Mouse (Mus musculus): ENCODE results near the gene Jazf1.

The Jazf1 gene

DNA sequence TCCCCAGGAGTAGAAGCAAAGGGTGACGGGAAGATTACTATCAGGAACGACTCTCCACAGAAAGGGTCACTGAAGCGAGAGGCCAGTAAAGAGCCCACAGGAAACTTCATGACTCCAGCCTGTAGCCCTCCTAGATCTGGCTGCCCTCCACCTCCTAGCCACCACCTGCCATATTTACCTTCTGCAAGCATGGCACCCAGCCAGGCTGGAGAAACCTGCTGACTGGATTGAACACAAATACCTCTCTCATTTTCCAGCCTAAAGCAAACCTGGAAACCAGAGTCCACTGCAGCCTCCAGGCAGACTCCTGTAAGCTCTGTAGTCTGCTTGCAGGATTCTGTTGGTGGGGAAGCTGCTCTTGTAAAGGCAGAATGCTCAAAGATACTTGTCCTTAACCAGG is 62.4 kb downstream of the Jazf1 start:
- peak; percentile 96 for DNase-seq

- no peak for DNase-seq
Observed at GRCm38 (mm10) chr6:53005544-53005943, 62.9 kb downstream of the Jazf1 start.

DNA sequence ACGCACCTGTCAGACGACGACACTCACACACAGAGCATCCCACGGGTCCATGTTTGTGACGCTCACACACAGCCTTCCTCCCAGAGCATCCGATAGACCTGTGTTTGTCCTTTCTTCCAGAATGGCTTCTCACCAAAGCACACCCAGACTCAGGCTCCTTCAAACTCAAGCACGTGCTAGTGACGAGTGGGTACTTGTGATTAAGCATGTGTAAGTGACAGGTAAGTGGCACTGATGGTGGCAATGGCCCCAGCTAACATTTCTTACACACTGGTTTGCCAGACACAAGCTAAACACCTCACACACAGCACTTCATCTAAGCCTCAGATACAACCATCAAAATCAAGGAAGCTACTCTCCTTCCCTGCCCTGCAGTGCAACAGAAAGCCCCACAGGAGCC is 77.6 kb downstream of the Jazf1 start:
- DNase-seq: no peak

- DNase-seq: no peak
Observed at GRCm38 (mm10) chr6:52987905-52988640, 80.4 kb downstream of the Jazf1 start.

DNA sequence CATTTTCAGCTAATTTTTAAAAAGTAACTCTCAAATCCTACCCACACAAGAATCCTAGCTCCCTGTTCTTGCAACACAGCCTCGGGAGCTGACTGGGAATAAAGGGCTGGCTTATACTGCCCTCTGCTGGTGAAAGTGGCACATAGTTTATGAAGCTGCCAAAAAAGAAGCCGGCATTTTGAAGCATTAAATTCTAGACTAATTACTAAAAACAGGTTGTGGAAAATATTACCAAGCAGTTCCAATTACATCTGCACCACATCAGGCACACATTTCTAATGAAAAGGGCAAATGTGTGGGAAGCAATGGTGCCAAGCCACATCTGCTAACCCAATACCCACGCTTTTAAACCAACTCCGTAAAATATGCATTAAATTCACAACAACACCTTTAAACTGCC is 81.0 kb downstream of the Jazf1 start:
- DNase-seq: peak; percentile 72 to 81

DNA sequence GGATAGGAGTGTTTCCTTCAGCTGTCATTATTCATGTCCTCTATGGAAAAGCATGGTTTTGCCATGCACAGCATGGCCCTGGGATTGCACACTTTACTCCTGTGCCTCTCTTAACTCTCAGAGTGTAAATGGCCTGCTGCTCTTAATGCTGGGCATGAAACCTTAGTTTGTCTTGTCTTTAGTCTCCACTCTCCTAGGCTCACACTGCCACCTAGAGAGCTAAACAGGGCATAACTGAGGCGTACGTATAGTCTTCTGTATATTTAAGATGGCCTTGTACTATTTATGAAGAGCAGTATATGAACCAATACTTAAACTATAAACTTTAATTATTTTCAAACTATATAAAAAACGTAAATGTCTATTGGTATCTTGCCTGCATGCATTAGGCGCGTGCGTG is 86.3 kb downstream of the Jazf1 start:
- DNase-seq: no peak

GRCm38 (mm10) chr6:52979503-52979902 is 88.9 kb downstream of the Jazf1 start:
- DNase-seq: no peak

- DNase-seq: no peak
Observed at GRCm38 (mm10) chr6:52973351-52973750, 95.1 kb downstream of the Jazf1 start.

GRCm38 (mm10) chr6:52972138-52972537 is 96.3 kb downstream of the Jazf1 start:
- DNase-seq: peak; percentile 50 to 58

- peak; percentile 90 to 91 for DNase-seq
Observed at GRCm38 (mm10) chr6:52969717-52970261, 98.6 kb downstream of the Jazf1 start.

DNA sequence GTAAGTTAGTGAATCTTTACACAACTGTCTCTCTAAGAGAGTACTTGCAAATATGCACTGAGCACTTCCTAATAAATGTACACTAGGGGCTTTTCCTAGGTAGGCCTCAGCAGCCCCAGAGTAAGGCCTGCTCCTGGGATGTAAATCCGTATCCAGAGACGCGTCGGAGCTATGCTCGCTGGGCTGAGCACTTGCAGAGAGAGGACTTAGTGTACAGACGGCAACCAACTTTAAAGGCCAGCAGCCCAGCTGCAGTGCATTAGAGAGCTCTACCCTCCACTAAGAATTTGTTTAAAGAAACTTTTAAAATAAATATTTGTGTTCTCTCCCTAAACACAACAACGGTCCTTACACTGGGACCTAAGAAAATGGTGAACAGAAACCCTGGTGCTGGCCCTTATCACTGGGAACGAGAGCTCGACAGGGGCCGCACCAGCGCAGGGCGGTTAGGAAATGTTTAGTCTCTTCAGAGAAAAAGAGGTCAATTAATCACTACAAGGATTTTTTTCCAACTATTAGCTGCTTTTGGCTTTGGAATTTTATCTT is 100.0 kb downstream of the Jazf1 start:
- DNase-seq: no peak

- DNase-seq: no peak
Observed at GRCm38 (mm10) chr6:52967557-52968270, 100.7 kb downstream of the Jazf1 start.

GRCm38 (mm10) chr6:52966001-52966400 is 102.4 kb downstream of the Jazf1 start:
- no peak for DNase-seq

- DNase-seq: no peak
Observed at GRCm38 (mm10) chr6:52965340-52965739, 103.1 kb downstream of the Jazf1 start.

GRCm38 (mm10) chr6:52963840-52964690 is 104.4 kb downstream of the Jazf1 start:
- DNase-seq: peak; percentile 88 to 90

- DNase-seq: peak; percentile 54 to 56
Observed at GRCm38 (mm10) chr6:52963430-52963732, 105.0 kb downstream of the Jazf1 start.

DNA sequence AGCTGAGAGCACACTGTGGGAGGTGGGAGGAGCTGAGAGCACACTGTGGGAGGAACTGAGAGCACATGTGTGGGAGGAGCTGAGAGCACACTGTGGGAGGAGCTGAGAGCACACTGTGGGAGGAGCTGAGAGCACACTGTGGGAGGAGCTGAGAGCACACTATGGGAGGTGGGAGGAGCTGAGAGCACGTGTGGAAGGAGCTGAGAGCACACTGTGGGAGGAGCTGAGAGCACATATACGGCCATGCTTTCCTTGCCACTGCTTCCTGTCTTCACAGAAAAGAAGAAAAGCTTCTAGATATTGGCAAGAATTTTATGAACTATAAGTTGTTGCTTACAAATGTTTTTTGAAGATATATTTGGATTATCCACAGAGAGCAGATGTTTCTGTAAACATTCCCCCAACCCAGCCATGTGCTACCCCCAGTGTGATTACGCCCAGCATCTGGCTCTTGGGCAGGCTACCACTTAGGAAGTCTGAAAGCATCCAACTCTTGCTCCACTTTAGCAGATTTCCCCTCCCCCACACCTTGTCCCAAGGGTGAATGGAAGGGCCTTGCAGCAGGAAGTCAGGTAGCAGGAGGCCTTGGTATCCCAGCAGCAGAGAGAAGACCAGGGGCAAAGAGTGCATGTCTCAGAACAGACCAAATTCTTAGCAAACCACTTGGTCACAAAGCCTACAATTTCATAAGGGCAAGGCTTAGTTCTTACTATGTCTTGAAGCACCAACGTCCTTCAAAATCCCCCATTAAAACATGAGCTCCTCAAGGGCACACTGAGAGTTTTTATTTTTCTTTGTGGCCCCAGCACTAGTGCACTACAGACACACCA is 105.6 kb downstream of the Jazf1 start:
- peak; percentile 42 to 45 for DNase-seq

- DNase-seq: peak; percentile 34 to 47
Observed at GRCm38 (mm10) chr6:52961660-52962490, 106.6 kb downstream of the Jazf1 start.

DNA sequence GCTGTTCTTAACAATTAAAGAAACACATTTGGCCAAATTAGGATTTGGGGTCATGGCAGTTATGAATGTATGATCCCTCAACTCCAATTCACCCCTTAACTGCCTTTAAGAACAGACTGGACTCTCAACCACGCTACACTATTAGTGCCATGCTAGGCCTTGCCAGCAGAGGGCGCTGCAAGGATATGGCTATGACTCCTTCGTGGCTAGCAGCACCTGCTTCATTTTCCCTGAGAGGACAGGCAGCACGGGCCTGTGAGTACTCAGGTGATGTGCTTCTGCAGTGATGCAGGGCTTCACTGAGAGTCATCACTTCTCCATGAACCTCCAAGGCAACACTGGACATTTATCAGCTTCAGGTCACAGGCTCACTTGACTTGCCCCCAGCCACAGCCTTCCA is 110.7 kb downstream of the Jazf1 start:
- peak; percentile 90 to 94 for DNase-seq

GRCm38 (mm10) chr6:52956131-52956530 is 112.3 kb downstream of the Jazf1 start:
- no peak for DNase-seq

DNA sequence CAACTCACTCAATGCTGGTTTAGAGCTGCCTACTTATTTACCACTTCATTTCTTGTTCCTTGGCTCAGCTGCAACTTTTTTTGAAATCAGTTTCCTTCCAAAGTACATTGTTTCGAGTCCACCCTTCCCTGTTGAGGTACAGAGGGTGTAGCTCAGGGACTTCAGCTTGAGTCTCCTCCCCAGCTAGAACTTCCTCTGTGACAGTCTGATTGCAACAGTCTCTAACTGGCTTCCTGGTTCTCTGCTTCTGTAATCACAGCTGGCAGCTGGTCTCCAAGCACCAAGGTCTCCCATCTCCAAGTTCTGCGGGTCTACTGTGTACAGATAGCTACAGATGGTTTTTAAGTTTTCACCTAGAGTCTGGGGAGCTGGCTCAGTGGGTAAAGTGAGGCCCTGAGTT is 113.1 kb downstream of the Jazf1 start:
- no peak for DNase-seq

Data from cerebellum, postnatal 10 days (tissue).